Mouse (Mus musculus) megakaryocyte, embryonic 14.5 days (primary cell): ENCODE measurements at regions not wholly inside any gene's neighbourhood (a gene's known extent, or its start where the extent isn't known, plus 50 kb on each side); places are given as distances from the start of the nearest gene placed in this dataset.

ENCODE experiments used
- FLI1 ChIP-seq: IDR thresholded peaks from 2 replicates; pipeline ENCODE4 v1.6.1; 2012; ENCODE audit warnings: low read length, inconsistent platforms, mixed read lengths
- GATA1 ChIP-seq: IDR thresholded peaks from 3 replicates; pipeline ENCODE4 v1.6.1; 2012; ENCODE audit warnings: mixed read lengths, low read length, inconsistent platforms, borderline replicate concordance

DNA sequence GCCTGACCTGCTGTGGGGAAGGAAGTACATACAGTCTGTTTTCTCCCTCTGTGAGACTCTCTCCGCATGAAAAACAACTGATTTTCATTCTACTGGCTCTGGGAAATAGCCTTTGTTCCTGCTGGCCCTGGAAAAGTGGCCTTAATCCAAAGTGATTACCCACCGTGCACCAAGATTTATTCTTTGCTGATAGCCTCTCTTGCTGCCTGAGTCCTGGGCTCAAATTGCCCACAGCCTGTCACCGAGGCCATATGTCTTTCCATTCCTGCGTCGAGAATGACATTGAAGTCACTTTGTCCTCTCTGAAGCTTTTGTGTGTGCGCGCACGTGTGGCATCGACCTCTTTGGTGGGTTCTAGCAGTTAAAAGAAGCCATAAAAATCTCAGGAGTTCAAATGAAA, 197.3 kb downstream of the Eipr1 start:
- TF ChIP-seq GATA1, result no peak
- TF ChIP-seq FLI1, result no peak
